Mouse (Mus musculus) large intestine, adult 2 months (tissue): ENCODE measurements at regions not wholly inside any gene's neighbourhood (a gene's known extent, or its start where the extent isn't known, plus 50 kb on each side); places are given as distances from the start of the nearest gene placed in this dataset.
A peak's percentile ranks its signal among the peaks of the same experiment; 100 is the strongest.

ENCODE experiments used
- DNase-seq: peaks from one replicate; pipeline ENCODE4 v3.0.0-alpha.2; 2012; ENCODE audit warnings: low read depth, low spot score
- WGBS: fragments of 180-500 bp; shearing (Covaris S2); methylation state at CpG from one replicate; pipeline ENCODE4 v1.1.7; 2018; 5-methylcytosine and 5-hydroxymethylcytosine counted together

GRCm38 (mm10) chrX:52668679-52669078, 54.9 kb upstream of the Gpc3 start:
- no peak for DNase-seq

DNA sequence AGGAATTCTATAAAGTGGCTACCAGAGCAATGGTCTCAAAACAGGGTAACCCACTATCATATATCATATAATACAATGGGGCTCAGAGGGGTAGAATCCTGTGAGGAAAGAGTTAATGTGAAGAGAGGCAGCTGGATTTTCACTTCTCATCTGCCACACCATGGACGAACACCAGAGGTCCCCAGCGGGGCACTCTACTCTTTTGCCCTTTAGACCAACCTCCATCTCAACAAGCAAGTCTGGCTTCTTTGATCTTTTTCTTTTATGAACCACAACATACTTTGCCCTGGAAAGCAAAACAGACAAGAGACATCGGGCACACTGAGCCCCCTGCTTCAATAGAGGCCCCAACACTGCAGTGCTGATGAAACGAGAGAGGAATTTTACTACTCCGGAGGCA, 65.3 kb upstream of the Gpc3 start:
- WGBS = 17% methylated on average over 5 of the region's 5 CpGs
- DNase-seq = peak; percentile 0

More at GRCm38 (mm10) chrX:52668679-52669078, 54.9 kb upstream of the Gpc3 start:
- whole genome bisulfite sequencing = 41% methylated on average over 5 of the region's 5 CpGs

DNA sequence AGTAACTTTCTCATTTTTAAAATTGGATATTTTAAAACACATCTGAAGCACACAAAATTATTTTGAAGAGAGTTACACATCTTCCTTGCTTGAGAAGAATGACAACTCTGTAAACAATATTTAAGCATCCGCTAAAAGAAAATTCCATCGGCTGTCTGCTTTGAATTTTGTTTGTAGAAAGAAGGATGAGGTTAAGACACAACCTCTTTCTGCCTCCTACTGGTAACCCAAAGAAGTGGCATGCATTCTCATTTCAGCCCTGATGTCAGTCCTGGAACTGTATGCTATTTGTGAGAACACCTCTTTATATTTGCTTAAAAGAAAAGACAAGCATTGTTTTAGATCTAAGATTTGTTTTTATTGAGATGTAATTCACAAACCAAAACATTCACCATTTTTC, 80.6 kb upstream of the Gpc3 start:
- 43% methylated on average over 2 of the region's 2 CpGs for WGBS
- no peak for DNase-seq

DNA sequence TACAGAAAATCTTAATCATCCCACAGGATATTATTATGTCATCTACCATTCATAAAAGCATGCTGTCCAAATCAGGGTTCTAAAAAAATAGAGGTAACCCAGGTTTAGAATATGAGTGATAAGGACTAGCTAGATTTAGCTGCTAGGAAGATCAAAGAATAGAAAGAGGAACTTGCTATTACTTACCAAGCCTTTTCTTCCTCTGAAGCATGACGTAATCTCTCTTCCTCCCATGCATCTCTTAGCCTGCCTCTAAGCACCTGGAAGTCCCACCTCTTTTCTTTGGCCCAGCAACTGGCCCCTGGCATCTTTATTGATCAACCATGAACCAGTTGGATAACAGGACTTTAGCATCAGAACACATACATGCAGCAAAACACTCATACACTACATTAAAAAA, 85.9 kb upstream of the Gpc3 start:
- 65% methylated on average over 1 of the region's 1 CpGs for WGBS
- no peak for DNase-seq

DNA sequence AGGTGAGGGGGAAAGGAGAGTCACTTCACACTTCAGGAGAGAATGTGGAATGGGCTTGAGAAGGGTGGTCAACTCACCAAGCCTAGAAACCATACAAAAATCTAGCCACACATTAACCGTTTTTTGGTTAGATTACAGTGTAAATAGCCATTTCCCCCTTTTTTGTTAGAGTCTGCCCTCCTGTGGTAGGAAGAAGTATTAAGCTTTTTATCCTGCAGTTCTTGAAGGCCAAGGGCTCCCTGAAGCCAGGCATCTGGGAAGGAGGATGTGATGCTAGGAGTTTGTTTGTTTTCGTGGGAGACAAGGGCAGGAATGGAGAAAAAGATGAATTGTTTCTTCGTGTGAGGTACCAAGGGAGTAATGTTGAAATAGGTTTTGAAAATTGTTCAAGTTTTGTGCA, 73.5 kb upstream of the Ccdc160 start:
- DNase-seq = no peak
- 24% methylated on average over 3 of the region's 3 CpGs for WGBS

- 39% methylated on average over 3 of the region's 3 CpGs for WGBS
- no peak for DNase-seq
Measured at GRCm38 (mm10) chrX:52738116-52738515, 52.9 kb upstream of the Ccdc160 start.
